Mouse (Mus musculus): Measurements from ENCODE around the gene Gm5798.
"Not testable (repeated sequence)": the region's sequence is repeated elsewhere in the genome, so short reads cannot be mapped to it uniquely, and the experiment has no call there.

Gene Gm5798

DNA sequence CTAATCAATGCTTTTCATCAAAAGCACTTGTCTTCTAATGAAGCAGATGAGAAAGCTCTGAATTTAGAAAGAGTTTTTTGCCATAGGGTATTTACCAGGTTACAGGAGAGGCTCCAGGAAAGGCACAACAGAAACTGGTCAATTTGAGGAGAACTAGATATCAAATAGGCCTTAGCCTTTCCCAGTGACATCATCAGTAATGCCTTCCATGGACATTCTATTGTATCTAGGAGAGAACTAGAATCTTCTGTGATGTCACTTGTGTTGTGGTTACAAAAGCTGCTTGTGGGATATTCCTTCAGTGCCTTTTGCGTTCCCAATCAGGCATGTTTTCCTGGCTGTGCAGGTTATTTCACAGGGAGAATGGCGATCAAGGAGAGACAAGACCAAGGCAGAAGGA lies at the start of gene Gm5798:
Gene Gm5798 (plus strand): TSS at position 301 of the 400 bp plus-strand sequence.
- not testable (repeated sequence) for DNase-seq

DNA sequence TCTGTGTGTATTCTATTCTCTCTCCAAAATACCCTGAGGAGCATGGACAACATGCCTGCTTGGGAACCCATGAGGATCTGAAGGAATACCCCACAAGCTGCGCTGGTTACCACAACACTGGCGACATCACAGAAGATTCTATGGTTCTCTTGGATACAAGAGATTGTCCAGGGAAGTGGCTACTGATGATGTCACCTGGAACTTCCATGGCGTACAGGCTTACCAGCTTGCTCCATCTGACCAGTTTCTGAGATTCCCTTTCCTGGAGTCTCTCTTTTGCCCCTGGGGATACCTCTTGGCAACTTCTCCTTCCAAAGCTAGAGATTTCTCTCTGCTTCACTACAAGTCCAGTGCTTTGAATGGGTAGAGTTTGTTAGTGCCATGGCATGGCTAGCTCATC lies 37.9 kb downstream of the Gm5798 start, which contains the start of gene Gm7945:
Gene Gm7945 (minus strand): TSS at position 101 of the 400 bp plus-strand sequence.
- DNase-seq = not testable (repeated sequence)

Data from kidney, postnatal 25 days (tissue).